ENCODE assay signal across 8 mouse cellular contexts in genomic region chr2:165825964-165826712, GRCm38 (mm10).
DNase-seq lines count a peak whose midpoint lies in the region; ATAC-seq lines count a peak whose summit lies in the region.

No protein-coding gene starts in this region.

- intact Hi-C loops in left cerebral cortex, postnatal 14 days (cut with DNase I), result loop anchor here (2.0 to 10.0 kb wide), 2 partner anchors 53 to 219 kb away; no protein-coding TSS in a partner anchor

- ATAC-seq in intestine, embryonic 16.5 days, result peak; percentile 65
- peak; percentile 58 for ATAC-seq in megakaryocyte-erythroid progenitor cell, adult 5-6 weeks (replicated peaks; ENCODE audit: low FRiP score, low TSS enrichment, poor library complexity, severe bottlenecking)

- H3K4me3 ChIP-seq in intestine, embryonic 16.5 days (ENCODE audit: low read length), result no peak overlapping the region

- H3K4me1 ChIP-seq in intestine, embryonic 16.5 days (ENCODE audit: control insufficient read depth, insufficient read depth, low read length), result no peaks in the 10 kb centered on the region; the same call in 1 of the 2 replicates

- peak; percentile 26 for DNase-seq in T-cell, adult 2 months (ENCODE audit: low spot score)
- peak; percentile 75 to 88 for DNase-seq in cerebellum, postnatal 4 days (ENCODE audit: low spot score in 2 of 2)
- peak; percentile 79 for DNase-seq in gastrocnemius, adult 8-10 months (ENCODE audit: low spot score in 2 of 2)
- DNase-seq in left cerebral cortex, postnatal 14 days (ENCODE audit: low spot score in 2 of 2), result peak; percentile 76 to 81
- peak; percentile 62 to 75 for DNase-seq in right cerebral cortex, postnatal 36 days (ENCODE audit: low spot score in 2 of 2)
- peak; percentile 47 for DNase-seq in yolk sac, embryonic 10.5 days (ENCODE audit: low spot score)

- no peaks in the 10 kb centered on the region for H3K27me3 ChIP-seq in intestine, embryonic 16.5 days (replicated peaks; ENCODE audit: control insufficient read depth, insufficient read depth, low read length)

- no peak overlapping the region for H3K27ac ChIP-seq in intestine, embryonic 16.5 days (ENCODE audit: low read length)

- H3K9ac ChIP-seq in intestine, embryonic 16.5 days (ENCODE audit: low read depth, low read length), result no peak overlapping the region

- H3K4me2 ChIP-seq in intestine, embryonic 16.5 days (ENCODE audit: low read depth, low read length), result no peak overlapping the region

- no peaks in the 10 kb centered on the region for H3K9me3 ChIP-seq in intestine, embryonic 16.5 days (ENCODE audit: control insufficient read depth, low read length)

- WGBS in intestine, embryonic 16.5 days, result 78% methylated on average over 10 of the region's 10 CpGs

- peaks cover 37% of the 10 kb centered on the region for H3K36me3 ChIP-seq in intestine, embryonic 16.5 days (ENCODE audit: control insufficient read depth, insufficient read depth, low read length)

Comparison
In these comparisons a context has a peak if more than half of its experiments do, and no peak if none do; other contexts are left out.
1. DNase-seq: peak in every context shown above with its lines; median percentile 82 in cerebellum, postnatal 4 days; 79 in gastrocnemius, adult 8-10 months; 78 in left cerebral cortex, postnatal 14 days; 68 in right cerebral cortex, postnatal 36 days; 47 in yolk sac, embryonic 10.5 days; 26 in T-cell, adult 2 months.